Mouse (Mus musculus): Measurements from ENCODE around the gene Synpr. TPM values are rescaled to one million over a fixed set of nuclear protein-coding genes. Genes with fewer than 3 reads are reported as not detected.

Gene Synpr
- polyA plus RNA-seq, 1 experiment from 2014 or later, result 5.1 TPM

DNA sequence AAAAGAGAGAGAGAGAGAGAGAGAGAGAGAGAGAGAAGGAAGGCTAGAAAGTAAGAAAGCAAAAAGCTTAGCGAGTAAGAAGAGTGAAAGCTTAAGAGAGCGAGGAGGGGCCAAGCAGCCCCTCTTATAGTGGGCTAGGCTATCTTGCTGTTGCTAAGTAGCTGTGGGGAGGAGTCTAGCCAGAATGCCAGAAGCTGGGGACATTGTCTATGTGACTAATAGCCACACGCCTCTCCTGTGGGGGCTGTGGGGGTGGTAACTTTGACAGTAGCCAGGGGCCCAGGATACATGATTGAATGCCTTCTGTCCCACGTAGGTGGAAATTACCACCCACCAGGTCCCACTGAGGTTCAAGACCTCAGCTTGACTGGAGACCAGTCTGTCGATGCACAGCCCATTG, 48.8 kb downstream of the Synpr start:
- no peak overlapping the region for H3K4me2 ChIP-seq (ENCODE audit: low read depth, low read length)
- H3K36me3 ChIP-seq (replicated peaks; ENCODE audit: control insufficient read depth, insufficient read depth, low read depth, low read length), result no peaks in the 10 kb centered on the region
- H3K9ac ChIP-seq (replicated peaks; ENCODE audit: low read length), result no peak overlapping the region
- no peaks in the 10 kb centered on the region for H3K27me3 ChIP-seq (ENCODE audit: control insufficient read depth, insufficient read depth, low read length)
- H3K9me3 ChIP-seq (replicated peaks; ENCODE audit: control insufficient read depth, low read length), result no peaks in the 10 kb centered on the region
- H3K4me3 ChIP-seq (ENCODE audit: low read depth, low read length), result no peak overlapping the region
- no peak overlapping the region for H3K27ac ChIP-seq (replicated peaks; ENCODE audit: low read depth, low read length)
- H3K4me1 ChIP-seq (ENCODE audit: control insufficient read depth, insufficient read depth, low read length), result no peaks in the 10 kb centered on the region
- no peak for DNase-seq (ENCODE audit: low spot score)
- ATAC-seq (replicated peaks; ENCODE audit: insufficient number of reproducible peaks, low FRiP score, low TSS enrichment, low read depth), result no peak
- WGBS, result 80% methylated on average over 5 of the region's 5 CpGs

DNA sequence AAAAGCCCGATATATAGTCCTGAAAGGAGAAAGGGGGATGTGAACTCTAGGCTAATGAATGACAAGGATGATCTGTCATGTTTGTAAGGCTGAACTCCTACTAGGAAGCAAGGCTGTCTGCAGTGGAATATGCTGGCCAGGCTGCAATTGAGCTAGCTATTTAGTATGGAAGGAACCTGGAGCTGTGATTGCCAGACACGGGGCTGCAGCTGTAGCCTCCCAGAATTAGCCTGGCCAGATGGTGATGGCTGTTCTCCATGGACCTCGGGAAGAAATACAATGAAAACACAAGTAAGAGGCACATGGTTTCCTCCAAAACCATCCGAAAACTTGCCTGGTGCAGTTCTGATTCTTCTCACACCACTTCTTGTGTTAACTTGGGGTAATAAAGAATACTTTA, 51.6 kb downstream of the Synpr start:
- H3K4me2 ChIP-seq (ENCODE audit: low read depth, low read length), result no peak overlapping the region
- no peaks in the 10 kb centered on the region for H3K4me1 ChIP-seq (ENCODE audit: control insufficient read depth, insufficient read depth, low read length)
- H3K36me3 ChIP-seq (replicated peaks; ENCODE audit: control insufficient read depth, insufficient read depth, low read depth, low read length), result no peaks in the 10 kb centered on the region
- ATAC-seq (replicated peaks; ENCODE audit: insufficient number of reproducible peaks, low FRiP score, low TSS enrichment, low read depth) (no peak), DNase-seq (ENCODE audit: low spot score) (no peak)
- no peaks in the 10 kb centered on the region for H3K27me3 ChIP-seq (ENCODE audit: control insufficient read depth, insufficient read depth, low read length)
- H3K27ac ChIP-seq (replicated peaks; ENCODE audit: low read depth, low read length), result no peak overlapping the region
- H3K9me3 ChIP-seq (replicated peaks; ENCODE audit: control insufficient read depth, low read length), result no peaks in the 10 kb centered on the region
- H3K4me3 ChIP-seq (ENCODE audit: low read depth, low read length), result no peak overlapping the region
- 51% methylated on average over 4 of the region's 4 CpGs for WGBS
- no peak overlapping the region for H3K9ac ChIP-seq (replicated peaks; ENCODE audit: low read length)

DNA sequence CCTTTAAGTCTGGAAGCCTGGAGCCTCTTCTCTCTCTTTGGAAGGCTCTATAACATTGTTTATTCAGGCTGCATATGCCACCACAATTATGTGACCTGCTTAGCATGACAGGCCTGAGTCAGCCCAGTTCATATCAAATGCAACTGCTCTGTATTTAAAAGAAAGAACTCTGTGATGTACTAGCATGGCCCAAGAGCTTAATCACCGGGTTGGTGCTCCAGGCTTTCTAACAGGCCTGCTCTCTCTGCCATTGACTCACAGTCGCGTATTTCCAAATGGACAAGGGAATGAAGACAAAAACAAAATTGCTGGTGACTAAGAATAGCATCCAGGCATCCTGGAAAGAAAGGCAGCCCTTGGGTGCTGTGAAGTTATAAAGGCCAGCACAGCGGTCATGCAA, 56.1 kb downstream of the Synpr start:
- Histone ChIP-seq H3K4me2 (ENCODE audit: low read depth, low read length) (no peak overlapping the region), H3K9me3 (replicated peaks; ENCODE audit: control insufficient read depth, low read length) (no peaks in the 10 kb centered on the region), H3K4me1 (ENCODE audit: control insufficient read depth, insufficient read depth, low read length) (no peaks in the 10 kb centered on the region), H3K36me3 (replicated peaks; ENCODE audit: control insufficient read depth, insufficient read depth, low read depth, low read length) (no peaks in the 10 kb centered on the region), H3K9ac (replicated peaks; ENCODE audit: low read length) (no peak overlapping the region), H3K27ac (replicated peaks; ENCODE audit: low read depth, low read length) (no peak overlapping the region), H3K27me3 (ENCODE audit: control insufficient read depth, insufficient read depth, low read length) (no peaks in the 10 kb centered on the region), H3K4me3 (ENCODE audit: low read depth, low read length) (no peak overlapping the region)
- ATAC-seq (replicated peaks; ENCODE audit: insufficient number of reproducible peaks, low FRiP score, low TSS enrichment, low read depth) (no peak), DNase-seq (ENCODE audit: low spot score) (no peak)
- 87% methylated on average over 4 of the region's 4 CpGs for WGBS

- Histone ChIP-seq H3K4me1 (ENCODE audit: control insufficient read depth, insufficient read depth, low read length) (no peaks in the 10 kb centered on the region), H3K4me2 (ENCODE audit: low read depth, low read length) (no peak overlapping the region), H3K9me3 (replicated peaks; ENCODE audit: control insufficient read depth, low read length) (no peaks in the 10 kb centered on the region), H3K36me3 (replicated peaks; ENCODE audit: control insufficient read depth, insufficient read depth, low read depth, low read length) (no peaks in the 10 kb centered on the region), H3K27me3 (ENCODE audit: control insufficient read depth, insufficient read depth, low read length) (no peaks in the 10 kb centered on the region), H3K4me3 (ENCODE audit: low read depth, low read length) (no peak overlapping the region), H3K9ac (replicated peaks; ENCODE audit: low read length) (no peak overlapping the region), H3K27ac (replicated peaks; ENCODE audit: low read depth, low read length) (no peak overlapping the region)
- WGBS, result 74% methylated on average over 2 of the region's 2 CpGs
- no peak for ATAC-seq (replicated peaks; ENCODE audit: insufficient number of reproducible peaks, low FRiP score, low TSS enrichment, low read depth)
- no peak for DNase-seq (ENCODE audit: low spot score)
Observed at GRCm38 (mm10) chr14:13344240-13344639, 59.7 kb downstream of the Synpr start.

DNA sequence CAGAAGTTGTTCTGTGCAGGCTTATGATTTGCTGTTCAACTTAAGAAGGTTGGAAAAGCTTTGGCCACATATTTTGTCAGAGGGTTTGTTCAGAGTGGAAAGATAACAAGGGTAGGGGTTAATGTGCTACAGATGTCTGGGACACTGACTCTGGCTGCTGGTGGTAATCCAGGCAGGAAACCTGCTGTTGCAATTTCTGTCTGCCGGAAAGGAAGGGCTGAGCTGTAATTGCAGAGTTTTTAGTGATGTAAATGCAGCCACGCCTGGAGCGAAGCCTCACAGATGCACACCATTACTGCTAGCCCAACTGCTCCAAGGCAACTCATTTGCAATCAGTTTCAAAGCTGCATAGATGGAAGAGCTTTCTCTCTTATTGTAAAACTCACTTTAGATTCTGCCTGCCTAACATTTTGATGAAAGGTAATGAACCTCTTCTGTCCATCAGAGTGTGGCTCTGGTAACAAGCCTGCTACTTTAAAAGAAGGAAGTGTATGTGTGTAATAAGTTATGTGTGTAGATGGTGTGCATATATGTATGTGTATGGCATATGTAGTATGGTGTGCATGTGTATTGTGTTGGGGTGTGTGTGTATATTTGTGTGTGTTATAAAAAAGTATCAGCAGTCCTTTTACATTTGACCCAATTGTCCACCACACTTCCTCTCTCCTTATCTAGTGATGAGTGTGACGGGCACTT, 64.7 kb downstream of the Synpr start:
- DNase-seq (ENCODE audit: low spot score) (peak; percentile 63), ATAC-seq (replicated peaks; ENCODE audit: insufficient number of reproducible peaks, low FRiP score, low TSS enrichment, low read depth) (0 out of 2 replicates have a peak, but pooled peaks have one; percentile 52)
- Histone ChIP-seq H3K4me2 (ENCODE audit: low read depth, low read length) (no peak overlapping the region), H3K27ac (replicated peaks; ENCODE audit: low read depth, low read length) (no peak overlapping the region), H3K9ac (replicated peaks; ENCODE audit: low read length) (no peak overlapping the region), H3K4me3 (ENCODE audit: low read depth, low read length) (no peak overlapping the region), H3K27me3 (ENCODE audit: control insufficient read depth, insufficient read depth, low read length) (no peaks in the 10 kb centered on the region), H3K9me3 (replicated peaks; ENCODE audit: control insufficient read depth, low read length) (no peaks in the 10 kb centered on the region), H3K36me3 (replicated peaks; ENCODE audit: control insufficient read depth, insufficient read depth, low read depth, low read length) (no peaks in the 10 kb centered on the region), H3K4me1 (ENCODE audit: control insufficient read depth, insufficient read depth, low read length) (no peaks in the 10 kb centered on the region)
- 26% methylated on average over 4 of the region's 4 CpGs for WGBS

DNA sequence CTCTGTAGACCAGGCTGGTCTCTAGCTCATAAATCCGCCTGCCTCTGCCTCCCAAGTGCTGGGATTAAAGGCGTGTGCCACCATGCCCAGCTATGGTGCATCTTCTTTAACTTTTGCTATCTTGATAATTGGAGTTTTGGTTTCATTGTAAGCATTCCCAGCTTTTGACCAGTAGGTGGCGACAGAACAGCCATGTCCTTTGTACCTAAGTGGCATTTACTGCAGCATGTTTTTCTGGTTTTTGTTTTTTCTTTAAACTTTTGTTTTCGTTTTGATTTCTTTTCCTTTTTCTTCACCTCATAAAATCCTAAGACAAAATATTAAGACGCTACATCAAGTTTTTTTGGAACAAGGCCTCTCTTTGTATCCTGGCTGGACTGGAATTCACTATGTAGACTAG, 69.6 kb downstream of the Synpr start:
- no peaks in the 10 kb centered on the region for H3K4me1 ChIP-seq (ENCODE audit: control insufficient read depth, insufficient read depth, low read length)
- H3K9ac ChIP-seq (replicated peaks; ENCODE audit: low read length), result no peak overlapping the region
- H3K4me2 ChIP-seq (ENCODE audit: low read depth, low read length), result no peak overlapping the region
- no peaks in the 10 kb centered on the region for H3K36me3 ChIP-seq (replicated peaks; ENCODE audit: control insufficient read depth, insufficient read depth, low read depth, low read length)
- H3K27ac ChIP-seq (replicated peaks; ENCODE audit: low read depth, low read length), result no peak overlapping the region
- no peaks in the 10 kb centered on the region for H3K9me3 ChIP-seq (replicated peaks; ENCODE audit: control insufficient read depth, low read length)
- WGBS, result 24% methylated on average over 5 of the region's 5 CpGs
- ATAC-seq (replicated peaks; ENCODE audit: insufficient number of reproducible peaks, low FRiP score, low TSS enrichment, low read depth) (no peak), DNase-seq (ENCODE audit: low spot score) (peak; percentile 67)
- no peak overlapping the region for H3K4me3 ChIP-seq (ENCODE audit: low read depth, low read length)
- H3K27me3 ChIP-seq (ENCODE audit: control insufficient read depth, insufficient read depth, low read length), result no peaks in the 10 kb centered on the region

DNA sequence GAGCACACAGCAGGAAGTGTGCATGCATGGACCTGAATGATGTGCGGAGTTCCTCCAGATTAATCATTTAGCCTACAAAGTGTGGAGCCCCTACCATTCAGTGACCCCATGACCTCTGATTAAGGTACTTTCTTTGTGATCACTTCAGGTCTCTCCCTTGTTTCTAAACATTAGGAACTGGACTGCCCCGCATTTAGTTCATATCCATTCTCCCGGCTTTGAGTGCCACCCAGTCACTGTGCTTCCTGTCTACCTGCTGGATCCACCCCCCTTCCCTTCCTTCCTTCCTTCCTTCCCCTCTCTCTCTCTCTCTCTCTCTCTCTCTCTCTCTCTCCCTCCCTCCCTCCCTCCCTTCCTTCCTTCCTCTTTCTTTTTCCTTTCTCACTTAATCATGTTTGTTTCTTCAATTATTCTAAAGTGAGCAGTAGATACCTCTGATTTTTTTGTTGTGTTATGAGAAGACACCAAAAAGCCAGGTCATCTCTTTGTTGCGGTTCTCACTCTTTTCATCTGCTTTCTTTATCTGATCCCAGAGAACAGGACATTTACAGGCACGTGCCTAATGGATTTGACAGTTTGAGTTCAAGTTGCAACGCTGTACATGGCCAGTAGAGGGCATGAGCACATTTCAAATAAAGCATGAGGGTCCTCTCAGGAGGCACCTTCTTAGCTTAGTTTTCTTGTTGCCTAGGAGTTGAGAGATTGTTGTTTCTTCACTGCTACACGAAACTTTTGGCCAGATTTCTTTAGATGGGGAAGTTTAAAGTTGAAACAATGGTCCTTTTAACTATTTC, 71.2 kb downstream of the Synpr start:
- Histone ChIP-seq H3K4me3 (ENCODE audit: low read depth, low read length) (no peak overlapping the region), H3K36me3 (replicated peaks; ENCODE audit: control insufficient read depth, insufficient read depth, low read depth, low read length) (no peaks in the 10 kb centered on the region), H3K9me3 (replicated peaks; ENCODE audit: control insufficient read depth, low read length) (no peaks in the 10 kb centered on the region), H3K27ac (replicated peaks; ENCODE audit: low read depth, low read length) (no peak overlapping the region), H3K27me3 (ENCODE audit: control insufficient read depth, insufficient read depth, low read length) (no peaks in the 10 kb centered on the region), H3K4me1 (ENCODE audit: control insufficient read depth, insufficient read depth, low read length) (no peaks in the 10 kb centered on the region), H3K9ac (replicated peaks; ENCODE audit: low read length) (no peak overlapping the region), H3K4me2 (ENCODE audit: low read depth, low read length) (no peak overlapping the region)
- DNase-seq (ENCODE audit: low spot score) (peak; percentile 89), ATAC-seq (replicated peaks; ENCODE audit: insufficient number of reproducible peaks, low FRiP score, low TSS enrichment, low read depth) (no peak)
- WGBS, result 15% methylated on average over 7 of the region's 7 CpGs

- WGBS, result 72% methylated on average over 5 of the region's 5 CpGs
- Histone ChIP-seq H3K9ac (replicated peaks; ENCODE audit: low read length) (no peak overlapping the region), H3K4me1 (ENCODE audit: control insufficient read depth, insufficient read depth, low read length) (no peaks in the 10 kb centered on the region), H3K4me3 (ENCODE audit: low read depth, low read length) (no peak overlapping the region), H3K4me2 (ENCODE audit: low read depth, low read length) (no peak overlapping the region), H3K9me3 (replicated peaks; ENCODE audit: control insufficient read depth, low read length) (no peaks in the 10 kb centered on the region), H3K36me3 (replicated peaks; ENCODE audit: control insufficient read depth, insufficient read depth, low read depth, low read length) (no peaks in the 10 kb centered on the region), H3K27ac (replicated peaks; ENCODE audit: low read depth, low read length) (no peak overlapping the region), H3K27me3 (ENCODE audit: control insufficient read depth, insufficient read depth, low read length) (no peaks in the 10 kb centered on the region)
- DNase-seq (ENCODE audit: low spot score) (no peak), ATAC-seq (replicated peaks; ENCODE audit: insufficient number of reproducible peaks, low FRiP score, low TSS enrichment, low read depth) (no peak)
Observed at GRCm38 (mm10) chr14:13357101-13357667, 72.6 kb downstream of the Synpr start.
